Mouse (Mus musculus) granulocyte monocyte progenitor cell, adult 5-6 weeks (primary cell): ENCODE results near the gene Nfkbib. TPM values are rescaled to one million over a fixed set of nuclear protein-coding genes. Genes with fewer than 3 reads are reported as not detected.

Experiments used
- ATAC-seq: replicated peaks from 2 replicates; pipeline ENCODE4 v1.8.0; 2016; ENCODE audit warnings: mild to moderate bottlenecking, moderate TSS enrichment, inconsistent platforms; ENCODE audit not compliant: poor library complexity, severe bottlenecking
- total RNA-seq, 2 experiments: library from RNA; stranded (forward) in 1 of 2; stranded (reverse) in 1 of 2; fragments of 200-712, 200-1000 nt in 1 of 2; fragments of >200 nt in 1 of 2; fragmentation: Nextera tagmentation in 1 of 2; gene quantifications; 2 replicates each; pipeline ENCODE4 v1.2.3; 2014 to 2017

Gene Nfkbib
- total RNA-seq, 2 experiments from 2014 or later, result 24.1 to 36.0 TPM

- ATAC-seq, result no peak
Measured at GRCm38 (mm10) chr7:28774164-28774563, 6.9 kb upstream of the Nfkbib start.

GRCm38 (mm10) chr7:28773163-28773562 is 5.9 kb upstream of the Nfkbib start:
- ATAC-seq, result peak; percentile 44; the same call in 1 of the 2 replicates

GRCm38 (mm10) chr7:28771867-28772266 is 4.6 kb upstream of the Nfkbib start:
- ATAC-seq, result no peak

- ATAC-seq, result no peak
Measured at GRCm38 (mm10) chr7:28770309-28770708, 3.0 kb upstream of the Nfkbib start.

- no peak for ATAC-seq
Measured at GRCm38 (mm10) chr7:28769414-28769958, 2.2 kb upstream of the Nfkbib start.

- ATAC-seq, result no peak
Measured at GRCm38 (mm10) chr7:28766910-28767309, 402 bp downstream of the Nfkbib start.

- peak; percentile 90 for ATAC-seq
Measured at GRCm38 (mm10) chr7:28766173-28766879, 986 bp downstream of the Nfkbib start, which contains the start of gene Sirt2. Gene Sirt2 (plus strand): TSS chr7:28766735.

GRCm38 (mm10) chr7:28765211-28765610 is 2.1 kb downstream of the Nfkbib start:
- peak; percentile 44 for ATAC-seq

- no peak for ATAC-seq
Measured at GRCm38 (mm10) chr7:28761907-28762306, 5.4 kb downstream of the Nfkbib start.

- ATAC-seq, result no peak
Measured at GRCm38 (mm10) chr7:28758623-28759022, 8.7 kb downstream of the Nfkbib start.

GRCm38 (mm10) chr7:28756079-28756478 is 11.2 kb downstream of the Nfkbib start, which contains the start of gene Ccer2:
Gene Ccer2 (plus strand): TSS chr7:28756174.
- 0 out of 2 replicates have a peak, but pooled peaks have one; percentile 13 for ATAC-seq

- no peak for ATAC-seq
Measured at GRCm38 (mm10) chr7:28749935-28750334, 17.4 kb downstream of the Nfkbib start.

- ATAC-seq, result peak; percentile 96
Measured at GRCm38 (mm10) chr7:28741709-28742438, 25.4 kb downstream of the Nfkbib start, which contains the start of the genes Mrps12 and Sars2. Gene Mrps12 (minus strand): TSS chr7:28741820. Gene Sars2 (plus strand): TSS chr7:28741992.

- ATAC-seq, result peak; percentile 15
Measured at GRCm38 (mm10) chr7:28741368-28741708, 26.0 kb downstream of the Nfkbib start.

GRCm38 (mm10) chr7:28740949-28741348 is 26.4 kb downstream of the Nfkbib start:
- no peak for ATAC-seq

GRCm38 (mm10) chr7:28739829-28740228 is 27.5 kb downstream of the Nfkbib start:
- no peak for ATAC-seq

- no peak for ATAC-seq
Measured at GRCm38 (mm10) chr7:28735701-28736100, 31.6 kb downstream of the Nfkbib start.

GRCm38 (mm10) chr7:28733211-28733610 is 34.1 kb downstream of the Nfkbib start:
- no peak for ATAC-seq

- ATAC-seq, result peak; percentile 97
Measured at GRCm38 (mm10) chr7:28732341-28733142, 34.8 kb downstream of the Nfkbib start.

- no peak for ATAC-seq
Measured at GRCm38 (mm10) chr7:28727649-28728340, 39.5 kb downstream of the Nfkbib start.
